Mouse (Mus musculus) kidney, adult 2 months (tissue): ENCODE data around the gene Myl3.

Experiments used
- CTCF ChIP-seq: fragments of 200-500 bp; conservative IDR thresholded peaks from 2 replicates; pipeline ENCODE4 v1.5.1; 2011; ENCODE audit warnings: low read depth, mild to moderate bottlenecking, control low read depth, low read length, moderate library complexity, mixed read lengths; ENCODE audit not compliant: insufficient read depth, insufficient read length
- POLR2A ChIP-seq: fragments of 200-500 bp; IDR thresholded peaks from one replicate; pipeline ENCODE4 v1.6.1; 2011; ENCODE audit warnings: low read depth, low read length, control low read depth

DNA sequence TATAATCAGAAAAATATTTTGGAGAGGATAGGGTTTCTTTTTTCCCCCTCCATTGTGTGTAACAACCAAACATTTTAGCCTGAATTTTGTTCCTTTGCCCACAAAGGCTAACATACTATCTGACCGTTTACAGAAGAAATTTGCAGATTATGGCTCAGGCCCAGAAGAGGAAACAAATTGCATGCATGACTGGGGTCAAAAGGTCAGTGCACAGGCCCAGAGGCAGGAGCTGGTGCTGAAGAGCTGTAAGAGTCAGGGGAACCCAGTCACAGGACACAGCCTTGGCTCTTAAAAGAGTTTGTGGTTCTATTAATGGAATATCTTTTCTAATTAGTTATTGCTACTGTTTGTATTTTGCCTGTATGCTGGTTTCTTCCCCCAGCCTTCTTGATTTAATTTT lies 42.0 kb downstream of the Myl3 start:
- TF ChIP-seq CTCF = no peak
- no peak for TF ChIP-seq POLR2A
